Mouse (Mus musculus) adrenal gland, postnatal 4 days (tissue): Measurements from ENCODE around the gene Gnaz. TPM values are rescaled to one million over a fixed set of nuclear protein-coding genes. Genes with fewer than 3 reads are reported as not detected.
"Not testable (repeated sequence)": the region's sequence is repeated elsewhere in the genome, so short reads cannot be mapped to it uniquely, and the experiment has no call there.

Source experiments
- DNase-seq, 2 experiments: peaks; one replicate each; pipeline ENCODE4 v3.0.0; 2021 to 2022; ENCODE audit warnings: low spot score in 2 of 2, mixed read lengths in 2 of 2
- total RNA-seq, 2 experiments: library from RNA; stranded (reverse); gene quantifications; 2 replicates each; pipeline ENCODE4 v1.2.3; 2021

Gnaz gene
- total RNA-seq, 2 experiments from 2014 or later = 7.2 to 10.8 TPM

GRCm38 (mm10) chr10:75026491-75026890, 59.5 kb downstream of the Gnaz start:
- no peak for DNase-seq

GRCm38 (mm10) chr10:75028743-75029142, 61.8 kb downstream of the Gnaz start:
- no peak for DNase-seq

GRCm38 (mm10) chr10:75029677-75030076, 62.7 kb downstream of the Gnaz start:
- no peak for DNase-seq

GRCm38 (mm10) chr10:75030234-75030633, 63.3 kb downstream of the Gnaz start:
- DNase-seq = no peak

- no peak for DNase-seq
Observed at GRCm38 (mm10) chr10:75031345-75032114, 64.6 kb downstream of the Gnaz start.

GRCm38 (mm10) chr10:75032395-75032794, 65.4 kb downstream of the Gnaz start, which contains the start of gene Rsph14:
Gene Rsph14, minus strand, starts transcription at chr10:75032586.
- DNase-seq = peak; percentile 60 to 76

- DNase-seq = peak; percentile 91 to 95
Observed at GRCm38 (mm10) chr10:75036883-75037379, 70.0 kb downstream of the Gnaz start, which contains the start of gene Rab36. Gene Rab36, plus strand, starts transcription at chr10:75037058.

- DNase-seq = not testable (repeated sequence)
Observed at GRCm38 (mm10) chr10:75042060-75042459, 75.1 kb downstream of the Gnaz start.

- DNase-seq = no peak
Observed at GRCm38 (mm10) chr10:75044459-75044858, 77.5 kb downstream of the Gnaz start.

GRCm38 (mm10) chr10:75045831-75046230, 78.9 kb downstream of the Gnaz start:
- DNase-seq = no peak

GRCm38 (mm10) chr10:75048711-75049110, 81.7 kb downstream of the Gnaz start:
- DNase-seq = no peak

- DNase-seq = no peak
Observed at GRCm38 (mm10) chr10:75051364-75052074, 84.5 kb downstream of the Gnaz start.

- no peak for DNase-seq
Observed at GRCm38 (mm10) chr10:75052902-75053301, 85.9 kb downstream of the Gnaz start.

GRCm38 (mm10) chr10:75053655-75054054, 86.7 kb downstream of the Gnaz start:
- no peak for DNase-seq

GRCm38 (mm10) chr10:75054125-75054524, 87.1 kb downstream of the Gnaz start:
- DNase-seq = no peak

GRCm38 (mm10) chr10:75055672-75056071, 88.7 kb downstream of the Gnaz start:
- no peak for DNase-seq

- no peak for DNase-seq
Observed at GRCm38 (mm10) chr10:75056255-75056654, 89.3 kb downstream of the Gnaz start.

- DNase-seq = no peak
Observed at GRCm38 (mm10) chr10:75058336-75058735, 91.4 kb downstream of the Gnaz start.

GRCm38 (mm10) chr10:75058761-75059395, 91.9 kb downstream of the Gnaz start:
- no peak for DNase-seq

- DNase-seq = peak in 1 of 2 experiments; percentile 44
Observed at GRCm38 (mm10) chr10:75059396-75059795, 92.4 kb downstream of the Gnaz start.

GRCm38 (mm10) chr10:75060217-75060842, 93.4 kb downstream of the Gnaz start, which contains the start of gene Bcr:
Gene Bcr, plus strand, starts transcription at chr10:75060592.
- DNase-seq = peak; percentile 53 to 56
